Mouse (Mus musculus) limb, embryonic 10.5 days (tissue): ENCODE measurements around the gene Ache. TPM values are rescaled to one million over a fixed set of nuclear protein-coding genes. Genes with fewer than 3 reads are reported as not detected.

Experiments used
- DNase-seq: peaks from one replicate; pipeline ENCODE4 v3.0.0-alpha.2; 2017; ENCODE audit warnings: low spot score
- H3K27ac ChIP-seq: fragments of 300-500 bp; sonication (generic); 2 replicates; pipeline ENCODE4 v1.5.1; 2016; ENCODE audit warnings: mild to moderate bottlenecking
- H3K27me3 ChIP-seq: fragments of 300-500 bp; sonication (generic); 2 replicates; pipeline ENCODE4 v1.6.1; 2016; ENCODE audit warnings: low read depth, mild to moderate bottlenecking; ENCODE audit not compliant: poor library complexity, severe bottlenecking
- H3K36me3 ChIP-seq: fragments of 300-500 bp; sonication (generic); 2 replicates; pipeline ENCODE4 v1.6.1; 2016; ENCODE audit warnings: mild to moderate bottlenecking, moderate library complexity
- H3K4me1 ChIP-seq: fragments of 300-500 bp; sonication (generic); 2 replicates; pipeline ENCODE4 v1.6.1; 2016
- H3K4me3 ChIP-seq: fragments of 300-500 bp; sonication (generic); 2 replicates; pipeline ENCODE4 v1.5.1; 2016; ENCODE audit warnings: mild to moderate bottlenecking, moderate library complexity
- H3K9me3 ChIP-seq: fragments of 300-500 bp; sonication (generic); replicated peaks from 2 replicates; pipeline ENCODE4 v1.6.1; 2016; ENCODE audit warnings: mild to moderate bottlenecking
- whole genome bisulfite sequencing: fragments of 180-500 bp; shearing (Covaris S2); methylation state at CpG from one replicate; pipeline ENCODE4 v1.1.7; 2016; 5-methylcytosine and 5-hydroxymethylcytosine counted together
- polyA plus RNA-seq: library from polyadenylated mRNA; unstranded; fragments of >200 nt; fragmentation: Nextera tagmentation; extraction: Ambion mirVana; gene quantifications from 2 replicates; pipeline ENCODE4 v1.2.1, GENCODE M21; 2016

Ache gene
- polyA plus RNA-seq, 1 experiment from 2014 or later = 1.8 TPM

DNA sequence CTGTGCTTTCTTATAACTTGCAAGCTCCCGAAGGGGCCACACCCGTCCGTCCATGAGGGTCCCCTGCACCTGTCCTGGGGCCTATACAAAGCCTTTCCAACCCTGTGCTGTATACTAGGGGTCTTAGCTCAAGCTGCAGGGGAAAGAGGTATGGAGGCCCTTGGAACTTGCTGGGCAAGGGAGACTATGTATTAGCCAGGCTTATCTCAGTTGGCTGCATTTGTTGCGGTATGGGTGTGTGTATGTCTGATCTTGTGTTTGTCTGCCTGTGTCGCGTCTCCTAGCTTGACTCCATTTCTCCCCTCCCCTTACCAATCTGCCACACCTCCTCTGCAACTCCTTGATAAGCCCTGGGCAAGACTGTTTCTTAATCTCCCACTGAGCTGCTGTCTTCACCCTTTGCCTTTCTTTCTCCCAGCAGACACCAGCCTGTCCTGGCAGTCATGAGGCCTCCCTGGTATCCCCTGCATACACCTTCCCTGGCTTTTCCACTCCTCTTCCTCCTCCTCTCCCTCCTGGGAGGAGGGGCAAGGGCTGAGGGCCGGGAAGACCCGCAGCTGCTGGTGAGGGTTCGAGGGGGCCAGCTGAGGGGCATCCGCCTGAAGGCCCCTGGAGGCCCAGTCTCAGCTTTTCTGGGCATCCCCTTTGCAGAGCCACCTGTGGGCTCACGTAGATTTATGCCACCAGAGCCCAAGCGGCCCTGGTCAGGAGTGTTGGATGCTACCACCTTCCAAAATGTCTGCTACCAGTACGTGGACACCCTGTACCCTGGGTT lies 2.5 kb downstream of the Ache start:
- DNase-seq = no peak
- peaks cover 2% of the 10 kb centered on the region for H3K36me3 ChIP-seq
- peaks cover 75% of the 10 kb centered on the region for H3K27me3 ChIP-seq
- 54% methylated on average over 13 of the region's 13 CpGs for WGBS
- peak overlapping the region; percentile 56; the same call in 1 of the 2 replicates for H3K27ac ChIP-seq
- no peaks in the 10 kb centered on the region for H3K9me3 ChIP-seq
- H3K4me1 ChIP-seq = peaks cover 58% of the 10 kb centered on the region
- H3K4me3 ChIP-seq = peak overlapping the region; percentile 52

- Histone ChIP-seq H3K27ac (peak overlapping the region; percentile 3; the same call in 1 of the 2 replicates), H3K4me1 (peaks cover 67% of the 10 kb centered on the region), H3K36me3 (peaks cover 11% of the 10 kb centered on the region), H3K4me3 (no peak overlapping the region; the same call in none of the 2 replicates), H3K27me3 (peaks cover 75% of the 10 kb centered on the region), H3K9me3 (no peaks in the 10 kb centered on the region)
- DNase-seq = peak; percentile 67
- 23% methylated on average over 15 of the region's 15 CpGs for WGBS
These were observed 3.4 kb downstream of the Ache start for GRCm38 (mm10) chr5:137290677-137291076.

DNA sequence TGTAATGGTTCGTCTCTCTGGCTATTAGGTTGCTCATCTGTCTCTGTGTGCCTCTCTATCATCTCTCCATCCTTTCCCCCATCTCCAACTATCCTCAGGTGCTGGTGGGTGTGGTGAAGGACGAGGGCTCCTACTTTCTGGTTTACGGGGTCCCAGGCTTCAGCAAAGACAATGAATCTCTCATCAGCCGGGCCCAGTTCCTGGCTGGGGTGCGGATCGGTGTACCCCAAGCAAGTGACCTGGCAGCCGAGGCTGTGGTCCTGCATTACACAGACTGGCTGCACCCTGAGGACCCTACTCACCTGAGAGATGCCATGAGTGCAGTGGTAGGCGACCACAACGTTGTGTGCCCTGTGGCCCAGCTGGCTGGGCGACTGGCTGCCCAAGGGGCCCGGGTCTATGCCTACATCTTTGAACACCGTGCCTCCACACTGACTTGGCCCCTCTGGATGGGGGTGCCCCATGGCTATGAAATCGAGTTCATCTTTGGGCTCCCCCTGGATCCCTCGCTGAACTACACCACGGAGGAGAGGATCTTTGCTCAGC lies 4.1 kb downstream of the Ache start:
- Histone ChIP-seq H3K36me3 (peaks cover 19% of the 10 kb centered on the region), H3K9me3 (no peaks in the 10 kb centered on the region), H3K27me3 (peaks cover 68% of the 10 kb centered on the region), H3K4me3 (no peak overlapping the region), H3K4me1 (peaks cover 72% of the 10 kb centered on the region), H3K27ac (no peak overlapping the region)
- 79% methylated on average over 15 of the region's 15 CpGs for WGBS
- no peak for DNase-seq

GRCm38 (mm10) chr5:137293282-137293681 lies 6.0 kb downstream of the Ache start:
- peak overlapping the region; percentile 87; the same call in 1 of the 2 replicates for H3K27ac ChIP-seq
- WGBS = under 1% methylated on average over 15 of the region's 15 CpGs
- peak overlapping the region; percentile 62 for H3K4me3 ChIP-seq
- peaks cover 37% of the 10 kb centered on the region for H3K36me3 ChIP-seq
- peaks cover 51% of the 10 kb centered on the region for H3K27me3 ChIP-seq
- no peaks in the 10 kb centered on the region for H3K9me3 ChIP-seq
- DNase-seq = peak; percentile 72
- peaks cover 54% of the 10 kb centered on the region for H3K4me1 ChIP-seq

GRCm38 (mm10) chr5:137293839-137294743 lies 6.8 kb downstream of the Ache start, which contains the start of gene Ufsp1:
Ufsp1 (plus strand) TSS chr5:137294629.
- under 1% methylated on average over 52 of the region's 52 CpGs for WGBS
- Histone ChIP-seq H3K36me3 (peaks cover 45% of the 10 kb centered on the region), H3K27me3 (peaks cover 43% of the 10 kb centered on the region), H3K4me1 (peaks cover 46% of the 10 kb centered on the region), H3K27ac (peak within 1 kb of the TSS; percentile 87), H3K9me3 (no peaks in the 10 kb centered on the region), H3K4me3 (peak within 1 kb of the TSS; percentile 62)
- DNase-seq = peak; percentile 97

- peak overlapping the region; percentile 87 for H3K27ac ChIP-seq
- peaks cover 52% of the 10 kb centered on the region for H3K36me3 ChIP-seq
- peak overlapping the region; percentile 62 for H3K4me3 ChIP-seq
- H3K9me3 ChIP-seq = no peaks in the 10 kb centered on the region
- H3K27me3 ChIP-seq = peaks cover 36% of the 10 kb centered on the region
- DNase-seq = no peak
- WGBS = 8% methylated on average over 18 of the region's 18 CpGs
- peaks cover 42% of the 10 kb centered on the region for H3K4me1 ChIP-seq
These were observed 7.4 kb downstream of the Ache start for GRCm38 (mm10) chr5:137294744-137295093.

- H3K4me3 ChIP-seq = peak overlapping the region; percentile 62
- peaks cover 38% of the 10 kb centered on the region for H3K4me1 ChIP-seq
- peaks cover 31% of the 10 kb centered on the region for H3K27me3 ChIP-seq
- peaks cover 58% of the 10 kb centered on the region for H3K36me3 ChIP-seq
- H3K27ac ChIP-seq = peak overlapping the region; percentile 87; the same call in 1 of the 2 replicates
- DNase-seq = no peak
- 87% methylated on average over 9 of the region's 9 CpGs for WGBS
- no peaks in the 10 kb centered on the region for H3K9me3 ChIP-seq
These were observed 8.0 kb downstream of the Ache start for GRCm38 (mm10) chr5:137295296-137295695.

- 0 out of 2 replicates have a peak overlapping the region, but pooled peaks have one; percentile 62 for H3K4me3 ChIP-seq
- peaks cover 62% of the 10 kb centered on the region for H3K36me3 ChIP-seq
- no peaks in the 10 kb centered on the region for H3K9me3 ChIP-seq
- H3K4me1 ChIP-seq = peaks cover 36% of the 10 kb centered on the region
- DNase-seq = no peak
- H3K27me3 ChIP-seq = peaks cover 26% of the 10 kb centered on the region
- WGBS = 93% methylated on average over 15 of the region's 15 CpGs
- H3K27ac ChIP-seq = no peak overlapping the region
These were observed 8.4 kb downstream of the Ache start for GRCm38 (mm10) chr5:137295712-137296111.

GRCm38 (mm10) chr5:137297126-137297525 lies 9.8 kb downstream of the Ache start:
- Histone ChIP-seq H3K27me3 (peaks cover 12% of the 10 kb centered on the region), H3K27ac (no peak overlapping the region), H3K9me3 (no peaks in the 10 kb centered on the region), H3K4me1 (peaks cover 34% of the 10 kb centered on the region), H3K4me3 (no peak overlapping the region), H3K36me3 (peaks cover 76% of the 10 kb centered on the region)
- 94% methylated on average over 14 of the region's 14 CpGs for WGBS
- no peak for DNase-seq

- Histone ChIP-seq H3K4me3 (no peak overlapping the region), H3K4me1 (peaks cover 19% of the 10 kb centered on the region), H3K9me3 (no peaks in the 10 kb centered on the region), H3K27ac (no peak overlapping the region), H3K36me3 (peaks cover 97% of the 10 kb centered on the region), H3K27me3 (no peaks in the 10 kb centered on the region)
- WGBS = 95% methylated on average over 7 of the region's 7 CpGs
- DNase-seq = no peak
These were observed 11.9 kb downstream of the Ache start for GRCm38 (mm10) chr5:137299240-137299639.

GRCm38 (mm10) chr5:137301253-137301652 lies 13.9 kb downstream of the Ache start:
- H3K36me3 ChIP-seq = peaks cover 97% of the 10 kb centered on the region
- WGBS = 93% methylated on average over 21 of the region's 21 CpGs
- H3K4me3 ChIP-seq = no peak overlapping the region
- H3K27me3 ChIP-seq = no peaks in the 10 kb centered on the region
- no peaks in the 10 kb centered on the region for H3K9me3 ChIP-seq
- peaks cover 18% of the 10 kb centered on the region for H3K4me1 ChIP-seq
- DNase-seq = no peak
- H3K27ac ChIP-seq = no peak overlapping the region

GRCm38 (mm10) chr5:137303609-137304008 lies 16.3 kb downstream of the Ache start:
- H3K4me1 ChIP-seq = peaks cover 30% of the 10 kb centered on the region
- H3K9me3 ChIP-seq = no peaks in the 10 kb centered on the region
- H3K27me3 ChIP-seq = no peaks in the 10 kb centered on the region
- H3K4me3 ChIP-seq = no peak overlapping the region
- 89% methylated on average over 4 of the region's 4 CpGs for WGBS
- DNase-seq = no peak
- H3K36me3 ChIP-seq = peaks cover 77% of the 10 kb centered on the region
- no peak overlapping the region for H3K27ac ChIP-seq
